Mouse (Mus musculus) MEL (cell line): Measurements from ENCODE around the gene Tor1aip2. TPM values are rescaled to one million over a fixed set of nuclear protein-coding genes. Genes with fewer than 3 reads are reported as not detected.
"Not testable (repeated sequence)": the region's sequence is repeated elsewhere in the genome, so short reads cannot be mapped to it uniquely, and the experiment has no call there.

Experiments used
- DNase-seq: peaks from one replicate; pipeline ENCODE4 v3.0.0; 2011; ENCODE audit warnings: low read depth, low spot score
- H3K27ac ChIP-seq: 2 replicates; pipeline ENCODE4 v1.5.1; 2012; ENCODE audit warnings: low read depth, mild to moderate bottlenecking, control low read depth, low read length, moderate library complexity; ENCODE audit not compliant: control insufficient read depth
- H3K27me3 ChIP-seq, 2 experiments: fragments of 150-350 bp in 1 of 2; sonication (generic) in 1 of 2; 2 replicates each; pipeline ENCODE4 v1.6.1; 2012; ENCODE audit warnings: low read length in 2 of 2, mild to moderate bottlenecking in 2 of 2, improper control_type of control experiment in 1 of 2, moderate library complexity in 1 of 2; ENCODE audit not compliant: insufficient read depth in 2 of 2, control insufficient read depth in 1 of 2
- H3K36me3 ChIP-seq, 2 experiments: 2 replicates each; pipeline ENCODE4 v1.6.1; 2012 to 2014; ENCODE audit warnings: low read length in 2 of 2, improper control_type of control experiment in 1 of 2, inconsistent platforms in 1 of 2, mild to moderate bottlenecking in 1 of 2; ENCODE audit not compliant: insufficient read depth in 2 of 2, control insufficient read depth in 1 of 2
- H3K4me1 ChIP-seq, 2 experiments: fragments of 150-350 bp in 1 of 2; sonication (generic) in 1 of 2; 2 replicates each; pipeline ENCODE4 v1.6.1; 2012; ENCODE audit warnings: low read length in 2 of 2, improper control_type of control experiment in 1 of 2, mild to moderate bottlenecking in 1 of 2; ENCODE audit not compliant: insufficient read depth in 2 of 2, control insufficient read depth in 1 of 2
- H3K4me3 ChIP-seq, 2 experiments: fragments of 150-350 bp in 1 of 2; sonication (generic) in 1 of 2; 2 replicates each; pipeline ENCODE4 v1.5.1; 2012; ENCODE audit warnings: low read depth in 2 of 2, low read length in 2 of 2, mild to moderate bottlenecking in 2 of 2, moderate library complexity in 2 of 2, control low read depth in 1 of 2, improper control_type of control experiment in 1 of 2; ENCODE audit not compliant: control insufficient read depth in 1 of 2, insufficient read depth in 1 of 2
- H3K79me2 ChIP-seq: 2 replicates; pipeline ENCODE4 v1.6.1; 2012; ENCODE audit warnings: mild to moderate bottlenecking, low read length, moderate library complexity; ENCODE audit not compliant: control insufficient read depth, poor library complexity, insufficient read depth
- H3K9ac ChIP-seq: 2 replicates; pipeline ENCODE4 v1.6.1; 2012; ENCODE audit warnings: low read depth, mild to moderate bottlenecking, control low read depth, low read length, moderate library complexity; ENCODE audit not compliant: control insufficient read depth, poor library complexity, severe bottlenecking
- H3K9me3 ChIP-seq: fragments of 150-350 bp; sonication (generic); replicated peaks from 2 replicates; pipeline ENCODE4 v1.6.1; 2012; ENCODE audit warnings: mild to moderate bottlenecking, low read length, improper control_type of control experiment, moderate library complexity; ENCODE audit not compliant: insufficient read depth
- BHLHE40 ChIP-seq: IDR thresholded peaks from 2 replicates; pipeline ENCODE4 v1.6.1; 2012; ENCODE audit warnings: low read depth, mild to moderate bottlenecking, inconsistent platforms, low read length, improper control_type of control experiment, borderline replicate concordance
- CHD2 ChIP-seq: IDR thresholded peaks from 2 replicates; pipeline ENCODE4 v1.6.1; 2011; ENCODE audit warnings: low read length, improper control_type of control experiment
- CTCF ChIP-seq, 3 experiments: IDR thresholded peaks in 2 of 3; conservative IDR thresholded peaks in 1 of 3; 2 replicates each; pipeline ENCODE4 v1.5.1; 2011 to 2012; ENCODE audit warnings: low read length in 3 of 3, low read depth in 2 of 3, mild to moderate bottlenecking in 2 of 3, improper control_type of control experiment in 1 of 3, inconsistent platforms in 1 of 3, mixed read lengths in 1 of 3, moderate library complexity in 1 of 3; ENCODE audit not compliant: control insufficient read depth in 1 of 3, insufficient read depth in 1 of 3, poor library complexity in 1 of 3, severe bottlenecking in 1 of 3
- E2F4 ChIP-seq: IDR thresholded peaks from 2 replicates; pipeline ENCODE4 v1.6.1; 2011; ENCODE audit warnings: low read depth, low read length, improper control_type of control experiment, borderline replicate concordance
- ELF1 ChIP-seq: IDR thresholded peaks from 2 replicates; pipeline ENCODE4 v1.6.1; 2014; ENCODE audit warnings: low read depth, mild to moderate bottlenecking, inconsistent platforms, low read length, improper control_type of control experiment, moderate library complexity
- ETS1 ChIP-seq: IDR thresholded peaks from 2 replicates; pipeline ENCODE4 v1.6.1; 2012; ENCODE audit warnings: low read depth, mild to moderate bottlenecking, inconsistent platforms, low read length, improper control_type of control experiment, moderate library complexity
- GABPA ChIP-seq: IDR thresholded peaks from 2 replicates; pipeline ENCODE4 v1.6.1; 2012; ENCODE audit warnings: low read depth, mild to moderate bottlenecking, inconsistent platforms, low read length, improper control_type of control experiment, moderate library complexity
- GATA1 ChIP-seq: IDR thresholded peaks from 2 replicates; pipeline ENCODE4 v1.6.1; 2011; ENCODE audit warnings: low read depth, low read length, improper control_type of control experiment
- HCFC1 ChIP-seq: IDR thresholded peaks from 2 replicates; pipeline ENCODE4 v1.6.1; 2012; ENCODE audit warnings: low read depth, mild to moderate bottlenecking, inconsistent platforms, low read length, improper control_type of control experiment, moderate library complexity
- MAX ChIP-seq: IDR thresholded peaks from 2 replicates; pipeline ENCODE4 v1.6.1; 2011; ENCODE audit warnings: low read length, improper control_type of control experiment
- MAZ ChIP-seq: IDR thresholded peaks from 2 replicates; pipeline ENCODE4 v1.6.1; 2012; ENCODE audit warnings: low read depth, mild to moderate bottlenecking, inconsistent platforms, low read length, improper control_type of control experiment
- MEF2A ChIP-seq: IDR thresholded peaks from 2 replicates; pipeline ENCODE4 v1.6.1; 2014; ENCODE audit warnings: low read depth, mild to moderate bottlenecking, inconsistent platforms, low read length, improper control_type of control experiment; ENCODE audit not compliant: poor library complexity, insufficient replicate concordance, severe bottlenecking; ENCODE audit errors: extremely low read depth
- MYC ChIP-seq: IDR thresholded peaks from 2 replicates; pipeline ENCODE4 v1.6.1; 2011; ENCODE audit warnings: low read depth, mild to moderate bottlenecking, low read length, improper control_type of control experiment, moderate library complexity
- NELFE ChIP-seq: IDR thresholded peaks from 2 replicates; pipeline ENCODE4 v1.6.1; 2011; ENCODE audit warnings: low read depth, low read length, improper control_type of control experiment
- NRF1 ChIP-seq: IDR thresholded peaks from 2 replicates; pipeline ENCODE4 v1.6.1; 2014; ENCODE audit warnings: low read depth, mild to moderate bottlenecking, inconsistent platforms, low read length, improper control_type of control experiment, moderate library complexity; ENCODE audit not compliant: poor library complexity, insufficient read depth, severe bottlenecking
- POLR2A ChIP-seq, 2 experiments: IDR thresholded peaks; 2 replicates each; pipeline ENCODE4 v1.6.1; 2011 to 2012; ENCODE audit warnings: low read length in 2 of 2, mild to moderate bottlenecking in 2 of 2, control low read depth in 1 of 2, improper control_type of control experiment in 1 of 2, low read depth in 1 of 2, moderate library complexity in 1 of 2; ENCODE audit not compliant: control insufficient read depth in 1 of 2, insufficient read depth in 1 of 2, poor library complexity in 1 of 2
- POLR2AphosphoS2 ChIP-seq: IDR thresholded peaks from 2 replicates; pipeline ENCODE4 v1.6.1; 2011; ENCODE audit warnings: low read length, improper control_type of control experiment
- POLR2AphosphoS5 ChIP-seq: IDR thresholded peaks from 2 replicates; pipeline ENCODE4 v1.6.1; 2012; ENCODE audit warnings: low read depth, borderline replicate concordance, mild to moderate bottlenecking, inconsistent platforms, low read length, moderate library complexity, mixed read lengths
- SIN3A ChIP-seq: IDR thresholded peaks from 2 replicates; pipeline ENCODE4 v1.6.1; 2012; ENCODE audit warnings: low read length, improper control_type of control experiment, inconsistent platforms
- SMC3 ChIP-seq: IDR thresholded peaks from 2 replicates; pipeline ENCODE4 v1.6.1; 2011; ENCODE audit warnings: low read depth, low read length, improper control_type of control experiment
- TAL1 ChIP-seq: IDR thresholded peaks from 2 replicates; pipeline ENCODE4 v1.6.1; 2012; ENCODE audit warnings: mild to moderate bottlenecking, inconsistent platforms, low read length, moderate library complexity, mixed read lengths
- TBP ChIP-seq: IDR thresholded peaks from 2 replicates; pipeline ENCODE4 v1.8.0; 2011; ENCODE audit warnings: low read depth, low read length, improper control_type of control experiment
- TCF12 ChIP-seq: IDR thresholded peaks from 2 replicates; pipeline ENCODE4 v1.6.1; 2014; ENCODE audit warnings: low read depth, mild to moderate bottlenecking, inconsistent platforms, low read length, improper control_type of control experiment, moderate library complexity
- USF1 ChIP-seq: IDR thresholded peaks from 2 replicates; pipeline ENCODE4 v1.6.1; 2014; ENCODE audit warnings: low read depth, mild to moderate bottlenecking, inconsistent platforms, low read length, improper control_type of control experiment, moderate library complexity
- USF2 ChIP-seq, 2 experiments: IDR thresholded peaks; 2 replicates each; pipeline ENCODE4 v1.6.1; 2011 to 2012; ENCODE audit warnings: improper control_type of control experiment in 2 of 2, low read length in 2 of 2, borderline replicate concordance in 1 of 2, inconsistent platforms in 1 of 2, low read depth in 1 of 2, mild to moderate bottlenecking in 1 of 2; ENCODE audit not compliant: insufficient read depth in 1 of 2
- ZKSCAN1 ChIP-seq: IDR thresholded peaks from 2 replicates; pipeline ENCODE4 v1.6.1; 2012; ENCODE audit warnings: low read depth, mild to moderate bottlenecking, inconsistent platforms, low read length, improper control_type of control experiment, moderate library complexity
- ZMIZ1 ChIP-seq: IDR thresholded peaks from 2 replicates; pipeline ENCODE4 v1.6.1; 2012; ENCODE audit warnings: low read depth, mild to moderate bottlenecking, inconsistent platforms, low read length, improper control_type of control experiment, moderate library complexity
- polyA plus RNA-seq, 2 experiments: library from polyadenylated mRNA; stranded (reverse) in 1 of 2; unstranded in 1 of 2; fragments of >175 nt in 1 of 2; fragments of >200 nt in 1 of 2; gene quantifications; 2 replicates each; pipeline versions ENCODE4 v1.2.1 to v1.2.4; 2012; ENCODE audit warnings: low replicate concordance in 2 of 2, low read depth in 1 of 2; ENCODE audit not compliant: insufficient read length in 2 of 2, insufficient read depth in 1 of 2, missing spikeins in 1 of 2
- total RNA-seq: library from RNA; depleted of rRNA; stranded (reverse); fragments of 300-350 nt; gene quantifications from 2 replicates; pipeline ENCODE4 v1.2.3, GENCODE M21; 2012

Gene Tor1aip2
- total and polyA plus RNA-seq, 3 experiments, result 47.1 to 48.1 TPM; not detected in 1

GRCm38 (mm10) chr1:156037144-156037583 is 2.0 kb downstream of the Tor1aip2 start (continued):
- TF ChIP-seq MEF2A (no peak), GABPA (no peak)
- TF ChIP-seq, all 39 proteins: peak for 7

- not testable (repeated sequence) for H3K27ac ChIP-seq, H3K9ac ChIP-seq, H3K4me3 ChIP-seq, H3K9me3 ChIP-seq, H3K27me3 ChIP-seq
- peaks cover 5 to 12% of the 10 kb centered on the region in 2 experiments for H3K4me1 ChIP-seq
- DNase-seq, result peak; percentile 54
- H3K36me3 ChIP-seq, result peaks cover 8 to 20% of the 10 kb centered on the region in 2 experiments
- peaks cover 41% of the 10 kb centered on the region for H3K79me2 ChIP-seq
- TF ChIP-seq SMC3, result 0 out of 2 replicates have a peak, but pooled peaks have one; percentile 15
- peak in 2 of 3 experiments; percentile 28 to 36; a peak in 4 of 6 replicates for TF ChIP-seq CTCF (IDR thresholded peaks at IDR 0.05 in 2 of 3, conservative IDR thresholded peaks at IDR 0.05 in 1 of 3; ENCODE audit: control insufficient read depth in 1 of 3, insufficient read depth in 1 of 3, low read depth in 2 of 3, low read length in 3 of 3, poor library complexity in 1 of 3, severe bottlenecking in 1 of 3)
- TF ChIP-seq, all 39 proteins: peak for 2; not testable (repeated sequence) for 37
Observed at GRCm38 (mm10) chr1:156039989-156040388, 4.8 kb downstream of the Tor1aip2 start.

DNA sequence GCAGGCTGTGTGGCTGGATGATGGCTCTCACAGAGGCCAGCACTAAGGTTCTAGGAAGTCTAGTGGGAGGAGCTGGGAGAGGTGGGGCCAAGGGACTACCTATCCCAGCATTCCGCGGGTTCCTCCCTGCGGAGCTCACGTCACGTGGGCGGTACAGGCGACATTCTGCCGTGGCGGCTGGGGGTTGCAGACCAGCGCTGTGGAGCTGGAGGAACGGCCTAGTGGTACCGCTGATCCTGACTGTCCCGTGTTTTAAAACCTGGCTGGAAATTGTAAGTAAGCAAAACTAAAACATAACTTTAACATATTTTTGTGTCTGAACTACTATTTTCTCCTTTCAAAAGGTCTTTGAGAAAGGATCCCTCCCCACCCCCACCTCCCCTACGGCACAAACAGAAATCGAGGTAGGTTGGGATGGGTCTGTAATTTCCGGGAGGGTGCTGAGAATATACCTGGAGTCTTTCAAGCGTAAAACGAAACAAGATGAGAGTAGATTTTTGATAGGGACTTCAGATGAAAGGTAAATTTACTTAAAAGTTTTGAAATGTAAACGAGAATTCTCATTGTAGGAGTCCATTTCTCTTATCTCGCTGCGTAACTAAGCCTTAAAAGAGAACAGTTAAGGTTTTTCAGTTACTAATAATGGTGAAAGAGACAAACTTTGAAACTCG is 5.7 kb downstream of the Tor1aip2 start:
- Histone ChIP-seq H3K27me3 (no peaks in the 10 kb centered on the region), H3K79me2 (peaks cover 42% of the 10 kb centered on the region), H3K4me1 (peaks cover 5 to 12% of the 10 kb centered on the region in 2 experiments), H3K4me3 (peak overlapping the region; percentile 65 to 88), H3K27ac (peak overlapping the region; percentile 46), H3K36me3 (peaks cover 8 to 20% of the 10 kb centered on the region in 2 experiments), H3K9me3 (no peaks in the 10 kb centered on the region), H3K9ac (peak overlapping the region; percentile 66)
- DNase-seq, result peak; percentile 98
- TF ChIP-seq ZKSCAN1 (no peak), POLR2A (IDR thresholded peaks at IDR 0.05; ENCODE audit: control insufficient read depth in 1 of 2, insufficient read depth in 1 of 2, low read depth in 1 of 2, low read length in 2 of 2, poor library complexity in 1 of 2) (peak; percentile 73 to 100; a peak in 3 of 4 replicates), BHLHE40 (peak; percentile 5; the same call in 1 of the 2 replicates), NRF1 (no peak), POLR2AphosphoS5 (0 out of 2 replicates have a peak, but pooled peaks have one; percentile 39), ETS1 (peak; percentile 60; the same call in 1 of the 2 replicates), E2F4 (no peak), USF1 (peak; percentile 97), ELF1 (peak; percentile 61), USF2 (IDR thresholded peaks at IDR 0.05; ENCODE audit: borderline replicate concordance in 1 of 2, insufficient read depth in 1 of 2, low read depth in 1 of 2, low read length in 2 of 2) (peak; percentile 40 to 81; a peak in 3 of 4 replicates), POLR2AphosphoS2 (peak; percentile 98), TBP (peak; percentile 91), NELFE (peak; percentile 99), MAZ (peak; percentile 74; the same call in 1 of the 2 replicates), TAL1 (no peak), SIN3A (peak; percentile 92), MAX (peak; percentile 91), HCFC1 (peak; percentile 90), MEF2A (no peak), ZMIZ1 (peak; percentile 95), GATA1 (peak; percentile 41), CHD2 (peak; percentile 63), MYC (peak; percentile 77), TCF12 (peak; percentile 72)
